ENCODE assay signal across 13 mouse cellular contexts in genomic region chr16:25960345-25960744, GRCm38 (mm10).
A peak's percentile ranks its signal among the peaks of the same experiment; 100 is the strongest.
DNase-seq lines count a peak whose midpoint lies in the region; ATAC-seq lines count a peak whose summit lies in the region.
"Had no signal": no experiment of that assay in that cellular context is flagged by ENCODE, and none has a peak within 500 bp of the region (broad histone marks: within the 10 kb centered on the region; RNA-seq: fewer than 3 reads in every experiment).

No protein-coding gene starts in this region.

- no peaks in the 10 kb centered on the region for H3K27me3 ChIP-seq in neural tube, embryonic 14.5 days (ENCODE audit: control insufficient read depth, insufficient read depth, low read length)
- H3K27me3 ChIP-seq: limb, embryonic 12.5 days; lung, embryonic 15.5 days; Patski had no signal

- intact Hi-C loops in left cerebral cortex, postnatal 25 days (cut with DNase I) = loop anchor here (5.0 to 10.0 kb wide), 3 partner anchors 373 to 1978 kb away; no protein-coding TSS in a partner anchor

- H3K27ac ChIP-seq in neural tube, embryonic 14.5 days (ENCODE audit: low read depth, low read length) = no peak overlapping the region
- H3K27ac ChIP-seq: limb, embryonic 12.5 days; lung, embryonic 15.5 days; midbrain, embryonic 12.5 days had no signal

- no peaks in the 10 kb centered on the region for H3K36me3 ChIP-seq in neural tube, embryonic 14.5 days (ENCODE audit: control insufficient read depth, insufficient read depth, low read length)
- H3K36me3 ChIP-seq: limb, embryonic 12.5 days; lung, embryonic 15.5 days; midbrain, embryonic 12.5 days had no signal

- no peaks in the 10 kb centered on the region for H3K4me1 ChIP-seq in neural tube, embryonic 14.5 days (ENCODE audit: control insufficient read depth, insufficient read depth, low read length)
- H3K4me1 ChIP-seq: limb, embryonic 12.5 days; lung, embryonic 15.5 days; midbrain, embryonic 12.5 days had no signal

- 85% methylated on average over 7 of the region's 7 CpGs for WGBS in neural tube, embryonic 14.5 days

- H3K4me2 ChIP-seq in neural tube, embryonic 14.5 days (ENCODE audit: low read depth, low read length) = no peak overlapping the region
- H3K4me2 ChIP-seq: limb, embryonic 12.5 days; lung, embryonic 15.5 days; midbrain, embryonic 12.5 days had no signal

- no peak for DNase-seq in neural tube, embryonic 10.5 days (ENCODE audit: extremely low spot score, low spot score)
- peak; percentile 76 to 88 for DNase-seq in layer of hippocampus, adult 8-10 months (ENCODE audit: low spot score in 2 of 2)
- peak; percentile 66 to 88 for DNase-seq in left cerebral cortex, postnatal 25 days (ENCODE audit: low spot score in 2 of 2)
- no peak for DNase-seq in lung, postnatal 10 days
- DNase-seq in thymus, postnatal 36 days = no peak
- DNase-seq in lung, postnatal 4 days = no peak
- DNase-seq: adrenal gland, postnatal 14 days; kidney, adult 2 months had no signal

- 0 out of 2 replicates have a peak, but pooled peaks have one; percentile 44 for ATAC-seq in neural tube, embryonic 14.5 days (ENCODE audit: low read depth)
- ATAC-seq: Patski had no signal

- H3K9ac ChIP-seq in neural tube, embryonic 14.5 days (replicated peaks; ENCODE audit: low read depth, low read length) = no peak overlapping the region
- H3K9ac ChIP-seq: limb, embryonic 12.5 days; lung, embryonic 15.5 days; midbrain, embryonic 12.5 days had no signal

- H3K9me3 ChIP-seq in neural tube, embryonic 14.5 days (ENCODE audit: control insufficient read depth, low read length) = no peaks in the 10 kb centered on the region
- H3K9me3 ChIP-seq: limb, embryonic 12.5 days; lung, embryonic 15.5 days; midbrain, embryonic 12.5 days had no signal

- no peak overlapping the region for H3K4me3 ChIP-seq in neural tube, embryonic 14.5 days (ENCODE audit: low read depth, low read length)
- H3K4me3 ChIP-seq: limb, embryonic 12.5 days; lung, embryonic 15.5 days; midbrain, embryonic 12.5 days had no signal

Comparison
In these comparisons a context has a peak if more than half of its experiments do, and no peak if none do; other contexts are left out.
1. DNase-seq: peak in layer of hippocampus, adult 8-10 months (2 of 2) and left cerebral cortex, postnatal 25 days (2 of 2); none in neural tube, embryonic 10.5 days (single experiment), lung, postnatal 10 days (single experiment), thymus, postnatal 36 days (0 of 2) and lung, postnatal 4 days (0 of 2).